Mouse (Mus musculus) lung, postnatal 0 days (tissue): Measurements from ENCODE around the gene Ptpdc1. TPM values are rescaled to one million over a fixed set of nuclear protein-coding genes. Genes with fewer than 3 reads are reported as not detected.

Experiments
- ATAC-seq: fragments of 200-750 bp; cut with Nextera tagmentation; 2 replicates; pipeline ENCODE4 v1.8.0; 2017; ENCODE audit warnings: moderate library complexity
- DNase-seq: peaks from one replicate; pipeline ENCODE4 v3.0.0-alpha.2; 2016; ENCODE audit warnings: low spot score
- H3K27ac ChIP-seq: fragments of 300-500 bp; sonication (generic); 2 replicates; pipeline ENCODE4 v1.5.1; 2014; ENCODE audit warnings: antibody characterized with exemption, mild to moderate bottlenecking, low read length, mixed read lengths
- H3K27me3 ChIP-seq: fragments of 300-500 bp; sonication (generic); replicated peaks from 2 replicates; pipeline ENCODE4 v1.6.1; 2014; ENCODE audit warnings: low read length, mixed read lengths; ENCODE audit not compliant: insufficient read depth
- H3K36me3 ChIP-seq: fragments of 300-500 bp; sonication (generic); 2 replicates; pipeline ENCODE4 v1.6.1; 2014; ENCODE audit warnings: low read length, mixed read lengths; ENCODE audit not compliant: insufficient read depth
- H3K4me1 ChIP-seq: fragments of 300-500 bp; sonication (generic); 2 replicates; pipeline ENCODE4 v1.6.1; 2014; ENCODE audit warnings: antibody characterized with exemption, low read depth, low read length, mixed read lengths; ENCODE audit not compliant: insufficient read depth
- H3K4me2 ChIP-seq: fragments of 300-500 bp; sonication (generic); replicated peaks from 2 replicates; pipeline ENCODE4 v1.6.1; 2014; ENCODE audit warnings: low read depth, mild to moderate bottlenecking, low read length, moderate library complexity, mixed read lengths
- H3K4me3 ChIP-seq: fragments of 300-500 bp; sonication (generic); 2 replicates; pipeline ENCODE4 v1.5.1; 2014; ENCODE audit warnings: low read depth, low read length
- H3K9ac ChIP-seq: fragments of 300-500 bp; sonication (generic); replicated peaks from 2 replicates; pipeline ENCODE4 v1.6.1; 2014; ENCODE audit warnings: low read depth, mild to moderate bottlenecking
- H3K9me3 ChIP-seq: fragments of 300-500 bp; sonication (generic); 2 replicates; pipeline ENCODE4 v1.6.1; 2016; ENCODE audit warnings: low read length, mixed read lengths
- CTCF ChIP-seq: IDR thresholded peaks from 2 replicates; pipeline ENCODE4 v1.5.1; 2016; ENCODE audit warnings: antibody characterized with exemption, mild to moderate bottlenecking
- EP300 ChIP-seq: IDR thresholded peaks from 2 replicates; pipeline ENCODE4 v1.6.1; 2016; ENCODE audit warnings: antibody characterized with exemption, mild to moderate bottlenecking, control low read depth
- WGBS: fragments of 180-500 bp; shearing (Covaris S2); extraction: QIAGEN DNeasy Blood & Tissue Kit; methylation state at CpG from one replicate; pipeline ENCODE4 v1.1.7; 2014; 5-methylcytosine and 5-hydroxymethylcytosine counted together
- polyA plus RNA-seq: library from polyadenylated mRNA; unstranded; fragments of >200 nt; fragmentation: Nextera tagmentation; extraction: Ambion mirVana; gene quantifications from 2 replicates; pipeline ENCODE4 v1.2.1, GENCODE M21; 2015

Gene Ptpdc1
- polyA plus RNA-seq, 1 experiment from 2014 or later: 6.3 TPM

GRCm38 (mm10) chr13:48582688-48583379 lies 42.6 kb downstream of the Ptpdc1 start:
- no peaks in the 10 kb centered on the region for H3K9me3 ChIP-seq
- no peak overlapping the region for H3K27ac ChIP-seq
- H3K4me2 ChIP-seq: no peak overlapping the region
- no peak for DNase-seq
- no peak overlapping the region for H3K9ac ChIP-seq
- 70% methylated on average over 10 of the region's 10 CpGs for WGBS
- TF ChIP-seq CTCF (peak; percentile 21), EP300 (no peak)
- no peak overlapping the region for H3K4me3 ChIP-seq
- H3K27me3 ChIP-seq: no peaks in the 10 kb centered on the region
- no peak for ATAC-seq
- H3K4me1 ChIP-seq: no peaks in the 10 kb centered on the region
- no peaks in the 10 kb centered on the region for H3K36me3 ChIP-seq

- no peak overlapping the region for H3K4me3 ChIP-seq
- no peaks in the 10 kb centered on the region for H3K4me1 ChIP-seq
- ATAC-seq (no peak), DNase-seq (no peak)
- no peaks in the 10 kb centered on the region for H3K9me3 ChIP-seq
- no peaks in the 10 kb centered on the region for H3K36me3 ChIP-seq
- H3K9ac ChIP-seq: no peak overlapping the region
- WGBS: 69% methylated on average over 4 of the region's 4 CpGs
- H3K27me3 ChIP-seq: no peaks in the 10 kb centered on the region
- TF ChIP-seq CTCF: no peak
- no peak for TF ChIP-seq EP300
- H3K4me2 ChIP-seq: no peak overlapping the region
- H3K27ac ChIP-seq: no peak overlapping the region
Measured at GRCm38 (mm10) chr13:48578616-48579015, 46.8 kb downstream of the Ptpdc1 start.

GRCm38 (mm10) chr13:48577836-48578235 lies 47.6 kb downstream of the Ptpdc1 start:
- Histone ChIP-seq H3K4me3 (no peak overlapping the region), H3K4me2 (no peak overlapping the region), H3K9me3 (no peaks in the 10 kb centered on the region), H3K36me3 (no peaks in the 10 kb centered on the region), H3K27ac (no peak overlapping the region), H3K4me1 (no peaks in the 10 kb centered on the region), H3K9ac (no peak overlapping the region), H3K27me3 (no peaks in the 10 kb centered on the region)
- no peak for DNase-seq
- whole genome bisulfite sequencing: 42% methylated on average over 11 of the region's 11 CpGs
- TF ChIP-seq CTCF (no peak), EP300 (no peak)
- peak; percentile 29; the same call in 1 of the 2 replicates for ATAC-seq

- ATAC-seq: no peak
- Histone ChIP-seq H3K27me3 (no peaks in the 10 kb centered on the region), H3K9me3 (no peaks in the 10 kb centered on the region), H3K4me1 (no peaks in the 10 kb centered on the region), H3K9ac (no peak overlapping the region), H3K4me3 (no peak overlapping the region), H3K4me2 (no peak overlapping the region), H3K27ac (no peak overlapping the region), H3K36me3 (no peaks in the 10 kb centered on the region)
- whole genome bisulfite sequencing: 73% methylated on average over 6 of the region's 6 CpGs
- DNase-seq: no peak
- TF ChIP-seq EP300 (no peak), CTCF (no peak)
Measured at GRCm38 (mm10) chr13:48577007-48577406, 48.5 kb downstream of the Ptpdc1 start.

DNA sequence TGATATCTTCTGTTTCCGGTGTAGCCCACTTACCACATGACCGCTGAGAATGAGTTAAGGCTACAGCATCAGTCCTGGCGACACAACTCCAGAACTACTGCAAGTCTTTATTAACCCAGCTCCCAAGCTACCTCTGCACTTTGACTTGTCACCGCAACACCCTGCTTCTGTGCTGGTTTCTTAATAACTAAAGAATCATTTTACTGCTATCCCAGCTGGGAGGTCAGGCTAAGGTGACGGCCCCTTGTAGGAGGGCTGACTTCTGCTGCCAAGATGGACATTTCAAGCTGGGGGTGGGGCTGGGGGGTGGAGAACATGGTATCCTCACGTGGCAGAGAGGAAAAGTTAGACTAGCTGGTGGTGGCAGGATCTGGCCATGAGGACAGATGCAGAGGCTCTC lies 50.7 kb downstream of the Ptpdc1 start:
- Histone ChIP-seq H3K9ac (no peak overlapping the region), H3K27me3 (no peaks in the 10 kb centered on the region), H3K27ac (no peak overlapping the region), H3K4me1 (no peaks in the 10 kb centered on the region), H3K4me3 (no peak overlapping the region), H3K36me3 (no peaks in the 10 kb centered on the region), H3K4me2 (no peak overlapping the region), H3K9me3 (no peaks in the 10 kb centered on the region)
- whole genome bisulfite sequencing: 57% methylated on average over 6 of the region's 6 CpGs
- ATAC-seq: peak; percentile 12; the same call in 1 of the 2 replicates
- TF ChIP-seq CTCF (no peak), EP300 (no peak)
- DNase-seq: peak; percentile 33

GRCm38 (mm10) chr13:48573525-48574355 lies 51.7 kb downstream of the Ptpdc1 start:
- Histone ChIP-seq H3K36me3 (no peaks in the 10 kb centered on the region), H3K27me3 (no peaks in the 10 kb centered on the region), H3K4me2 (peak overlapping the region; percentile 22; the same call in 1 of the 2 replicates), H3K9ac (no peak overlapping the region; the same call in 1 of the 2 replicates), H3K9me3 (no peaks in the 10 kb centered on the region), H3K4me3 (no peak overlapping the region), H3K4me1 (no peaks in the 10 kb centered on the region), H3K27ac (peak overlapping the region; percentile 48)
- TF ChIP-seq CTCF: no peak
- TF ChIP-seq EP300: peak; percentile 90
- DNase-seq: peak; percentile 87
- WGBS: 27% methylated on average over 19 of the region's 19 CpGs
- peak; percentile 78 for ATAC-seq
